Mouse (Mus musculus) testis, adult 2 months (tissue): ENCODE measurements at regions not wholly inside any gene's neighbourhood (a gene's known extent, or its start where the extent isn't known, plus 50 kb on each side); places are given as distances from the start of the nearest gene placed in this dataset.

ENCODE experiments used
- CTCF ChIP-seq: fragments of 200-500 bp; IDR thresholded peaks from 2 replicates; pipeline ENCODE4 v1.5.1; 2012; ENCODE audit warnings: low read depth, mild to moderate bottlenecking, inconsistent platforms, low read length, moderate library complexity; ENCODE audit not compliant: control insufficient read depth, insufficient read depth, insufficient replicate concordance
- POLR2A ChIP-seq: fragments of 200-500 bp; IDR thresholded peaks from 2 replicates; pipeline ENCODE4 v1.6.1; 2012; ENCODE audit warnings: low read depth, mild to moderate bottlenecking, inconsistent platforms, low read length, moderate library complexity; ENCODE audit not compliant: control insufficient read depth

GRCm38 (mm10) chr8:10794367-10795189 lies 213.7 kb downstream of the Irs2 start:
- TF ChIP-seq CTCF (no peak), POLR2A (no peak)
